Mouse (Mus musculus) hindbrain, postnatal 0 days (tissue): Measurements from ENCODE around the gene Ctbp1. TPM values are rescaled to one million over a fixed set of nuclear protein-coding genes. Genes with fewer than 3 reads are reported as not detected.

Experiments
- ATAC-seq: fragments of 200-750 bp; cut with Nextera tagmentation; 2 replicates; pipeline ENCODE4 v1.8.0; 2017; ENCODE audit warnings: mild to moderate bottlenecking, moderate TSS enrichment, moderate library complexity
- DNase-seq: peaks from one replicate; pipeline ENCODE4 v3.0.0-alpha.2; 2015; ENCODE audit warnings: low spot score
- H3K27ac ChIP-seq: fragments of 300-500 bp; sonication (generic); 2 replicates; pipeline ENCODE4 v1.5.1; 2014; ENCODE audit warnings: mild to moderate bottlenecking
- H3K27me3 ChIP-seq: fragments of 300-500 bp; sonication (generic); 2 replicates; pipeline ENCODE4 v1.6.1; 2014; ENCODE audit warnings: low read length, mixed read lengths; ENCODE audit not compliant: insufficient read depth
- H3K36me3 ChIP-seq: fragments of 300-500 bp; sonication (generic); 2 replicates; pipeline ENCODE4 v1.6.1; 2014; ENCODE audit warnings: low read length, mixed read lengths; ENCODE audit not compliant: insufficient read depth
- H3K4me1 ChIP-seq: fragments of 300-500 bp; sonication (generic); 2 replicates; pipeline ENCODE4 v1.6.1; 2014; ENCODE audit warnings: antibody characterized with exemption, low read length, mixed read lengths; ENCODE audit not compliant: insufficient read depth
- H3K4me2 ChIP-seq: fragments of 300-500 bp; sonication (generic); 2 replicates; pipeline ENCODE4 v1.6.1; 2014; ENCODE audit warnings: low read depth, mild to moderate bottlenecking, low read length, moderate library complexity, mixed read lengths
- H3K4me3 ChIP-seq: fragments of 300-500 bp; sonication (generic); 2 replicates; pipeline ENCODE4 v1.5.1; 2014; ENCODE audit warnings: low read length
- H3K9ac ChIP-seq: fragments of 300-500 bp; sonication (generic); replicated peaks from 2 replicates; pipeline ENCODE4 v1.6.1; 2014; ENCODE audit warnings: mild to moderate bottlenecking, low read length, moderate library complexity, mixed read lengths
- H3K9me3 ChIP-seq: fragments of 300-500 bp; sonication (generic); 2 replicates; pipeline ENCODE4 v1.6.1; 2016; ENCODE audit warnings: low read length, mixed read lengths
- CTCF ChIP-seq: IDR thresholded peaks from 2 replicates; pipeline ENCODE4 v1.5.1; 2016; ENCODE audit warnings: antibody characterized with exemption, control low read depth, low read depth
- WGBS: fragments of 180-500 bp; shearing (Covaris S2); extraction: QIAGEN DNeasy Blood & Tissue Kit; methylation state at CpG from one replicate; pipeline ENCODE4 v1.1.7; 2014; 5-methylcytosine and 5-hydroxymethylcytosine counted together
- polyA plus RNA-seq: library from polyadenylated mRNA; unstranded; fragments of >200 nt; fragmentation: Nextera tagmentation; extraction: Ambion mirVana; gene quantifications from 2 replicates; pipeline ENCODE4 v1.2.1, GENCODE M21; 2015
- total RNA-seq: library from RNA; depleted of rRNA; stranded (reverse); fragments of >200 nt; gene quantifications from 2 replicates; pipeline ENCODE4 v1.2.3, GENCODE M21; 2014

Gene Ctbp1
- total and polyA plus RNA-seq, 2 experiments from 2014 or later, result 378 to 519 TPM

GRCm38 (mm10) chr5:33293796-33294430 is 19.1 kb upstream of the Ctbp1 start:
- H3K27me3 ChIP-seq, result no peaks in the 10 kb centered on the region
- no peaks in the 10 kb centered on the region for H3K4me1 ChIP-seq
- WGBS, result 24% methylated on average over 16 of the region's 16 CpGs
- H3K27ac ChIP-seq, result no peak overlapping the region
- peak; percentile 46 for DNase-seq
- no peak for TF ChIP-seq CTCF
- no peak overlapping the region for H3K4me3 ChIP-seq
- H3K9ac ChIP-seq, result no peak overlapping the region
- no peaks in the 10 kb centered on the region for H3K9me3 ChIP-seq
- no peak overlapping the region for H3K4me2 ChIP-seq
- H3K36me3 ChIP-seq, result no peaks in the 10 kb centered on the region
- ATAC-seq, result no peak

GRCm38 (mm10) chr5:33283951-33284350 is 9.2 kb upstream of the Ctbp1 start:
- no peak; the same call in 1 of the 2 replicates for ATAC-seq
- Histone ChIP-seq H3K4me1 (no peaks in the 10 kb centered on the region), H3K4me2 (no peak overlapping the region), H3K27ac (no peak overlapping the region), H3K9me3 (no peaks in the 10 kb centered on the region), H3K27me3 (no peaks in the 10 kb centered on the region), H3K4me3 (no peak overlapping the region), H3K36me3 (no peaks in the 10 kb centered on the region), H3K9ac (no peak overlapping the region)
- DNase-seq, result no peak
- no peak for TF ChIP-seq CTCF
- WGBS, result 63% methylated on average over 7 of the region's 7 CpGs

GRCm38 (mm10) chr5:33281428-33281827 is 6.6 kb upstream of the Ctbp1 start:
- Histone ChIP-seq H3K27ac (no peak overlapping the region), H3K4me3 (no peak overlapping the region), H3K9me3 (no peaks in the 10 kb centered on the region), H3K27me3 (no peaks in the 10 kb centered on the region), H3K36me3 (no peaks in the 10 kb centered on the region), H3K4me1 (no peaks in the 10 kb centered on the region), H3K4me2 (no peak overlapping the region), H3K9ac (no peak overlapping the region)
- no peak for ATAC-seq
- 80% methylated on average over 1 of the region's 1 CpGs for WGBS
- no peak for TF ChIP-seq CTCF
- DNase-seq, result no peak

GRCm38 (mm10) chr5:33278950-33279349 is 4.2 kb upstream of the Ctbp1 start:
- Histone ChIP-seq H3K9me3 (no peaks in the 10 kb centered on the region), H3K9ac (no peak overlapping the region), H3K4me1 (no peaks in the 10 kb centered on the region), H3K36me3 (no peaks in the 10 kb centered on the region), H3K4me2 (no peak overlapping the region), H3K27me3 (no peaks in the 10 kb centered on the region), H3K27ac (no peak overlapping the region), H3K4me3 (no peak overlapping the region)
- DNase-seq (peak; percentile 77), ATAC-seq (no peak)
- 58% methylated on average over 5 of the region's 5 CpGs for WGBS
- peak; percentile 60 for TF ChIP-seq CTCF

GRCm38 (mm10) chr5:33277286-33277685 is 2.5 kb upstream of the Ctbp1 start:
- WGBS, result 88% methylated on average over 2 of the region's 2 CpGs
- ATAC-seq (no peak), DNase-seq (no peak)
- no peak overlapping the region for H3K27ac ChIP-seq
- H3K27me3 ChIP-seq, result no peaks in the 10 kb centered on the region
- H3K9ac ChIP-seq, result no peak overlapping the region
- no peak for TF ChIP-seq CTCF
- H3K4me1 ChIP-seq, result 0 out of 2 replicates have a peak, but pooled peaks cover 2% of the 10 kb centered on the region
- no peak overlapping the region for H3K4me2 ChIP-seq
- H3K36me3 ChIP-seq, result no peaks in the 10 kb centered on the region
- no peak overlapping the region for H3K4me3 ChIP-seq
- no peaks in the 10 kb centered on the region for H3K9me3 ChIP-seq

- H3K9me3 ChIP-seq, result no peaks in the 10 kb centered on the region
- peak overlapping the region; percentile 89; the same call in 1 of the 2 replicates for H3K9ac ChIP-seq
- ATAC-seq (no peak), DNase-seq (no peak)
- 0 out of 2 replicates have a peak, but pooled peaks cover 5% of the 10 kb centered on the region for H3K4me1 ChIP-seq
- 19% methylated on average over 1 of the region's 1 CpGs for WGBS
- 0 out of 2 replicates have a peak overlapping the region, but pooled peaks have one; percentile 99 for H3K27ac ChIP-seq
- H3K4me3 ChIP-seq, result peak overlapping the region; percentile 92
- peak overlapping the region; percentile 73 for H3K4me2 ChIP-seq
- no peak for TF ChIP-seq CTCF
- no peaks in the 10 kb centered on the region for H3K27me3 ChIP-seq
- no peaks in the 10 kb centered on the region; the same call in 1 of the 2 replicates for H3K36me3 ChIP-seq
These were observed 960 bp upstream of the Ctbp1 start for GRCm38 (mm10) chr5:33275754-33276153.
